Mouse (Mus musculus): ENCODE measurements around the gene Hoxb9.

GRCm38 (mm10) chr11:96259038-96259437 is 12.2 kb upstream of the Hoxb9 start:
- TF ChIP-seq CTCF (IDR thresholded peaks at IDR 0.05; ENCODE audit: low read depth, low read length): no peak
- no peak for TF ChIP-seq POLR2A (IDR thresholded peaks at IDR 0.05; ENCODE audit: extremely low read depth, insufficient read depth, low read length)
